Mouse (Mus musculus): ENCODE measurements around the gene Ptpro.

Ptpro gene

DNA sequence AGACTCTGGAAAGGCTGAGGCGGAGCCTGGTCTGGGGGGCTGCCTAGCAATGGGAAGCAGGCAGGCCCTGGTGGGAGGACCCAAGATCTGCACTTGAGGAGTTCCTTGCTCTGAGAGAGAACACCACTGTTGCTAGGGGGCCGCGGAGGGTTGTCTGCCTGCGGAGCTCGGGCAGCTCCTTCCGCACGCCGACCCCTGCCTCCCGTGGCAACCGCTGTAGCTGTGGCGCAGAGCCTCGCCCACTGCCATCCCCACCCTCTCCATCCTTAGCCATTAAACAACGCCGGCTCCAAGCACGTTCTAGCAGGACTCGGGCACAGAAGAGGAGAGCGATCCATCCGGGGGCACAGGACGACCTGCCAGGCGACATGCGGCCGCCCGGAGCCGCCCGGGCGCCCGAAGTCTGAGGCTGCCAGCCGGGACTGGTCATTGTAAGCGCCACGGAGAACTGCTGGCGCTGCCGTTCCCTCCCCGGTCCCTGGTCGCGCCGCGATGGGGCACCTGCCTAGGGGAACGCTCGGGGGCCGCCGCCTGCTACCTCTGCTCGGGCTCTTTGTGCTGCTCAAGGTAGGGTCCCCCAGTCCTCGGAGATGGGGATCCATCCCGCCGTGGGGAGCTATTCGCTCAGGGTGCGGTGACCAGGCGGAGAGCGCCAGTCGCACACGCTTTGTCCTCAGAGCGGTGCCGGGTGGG lies at the start of gene Ptpro:
TSS of gene Ptpro (plus strand) at position 126 of the 693 bp plus-strand sequence.
- DNase-seq (ENCODE audit: extremely low read depth, low read depth, low spot score) = no peak

DNA sequence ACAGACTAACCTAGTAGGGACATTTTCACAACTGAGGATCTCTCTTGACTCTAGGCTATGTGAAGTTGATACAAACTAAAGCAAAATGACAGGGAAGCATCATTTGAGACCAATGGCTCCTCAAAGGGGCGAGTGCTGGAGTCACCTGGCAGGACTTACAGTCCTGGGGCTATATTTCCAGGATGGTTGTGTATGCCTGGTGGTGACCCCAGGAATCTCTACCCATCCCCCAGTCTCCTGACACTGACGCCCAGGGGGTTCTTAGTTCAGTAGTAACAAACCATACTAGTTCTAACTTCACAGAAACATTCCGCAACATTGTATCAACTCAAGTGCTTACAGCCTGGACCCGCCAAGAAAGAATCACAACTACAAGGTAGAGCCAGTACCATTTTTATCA lies 49.5 kb upstream of the Ptpro start:
- DNase-seq (ENCODE audit: extremely low read depth, low read depth, low spot score) = no peak

- DNase-seq (ENCODE audit: extremely low read depth, low read depth, low spot score) = no peak
Measured at GRCm38 (mm10) chr6:137205662-137206400, 46.3 kb upstream of the Ptpro start.

DNA sequence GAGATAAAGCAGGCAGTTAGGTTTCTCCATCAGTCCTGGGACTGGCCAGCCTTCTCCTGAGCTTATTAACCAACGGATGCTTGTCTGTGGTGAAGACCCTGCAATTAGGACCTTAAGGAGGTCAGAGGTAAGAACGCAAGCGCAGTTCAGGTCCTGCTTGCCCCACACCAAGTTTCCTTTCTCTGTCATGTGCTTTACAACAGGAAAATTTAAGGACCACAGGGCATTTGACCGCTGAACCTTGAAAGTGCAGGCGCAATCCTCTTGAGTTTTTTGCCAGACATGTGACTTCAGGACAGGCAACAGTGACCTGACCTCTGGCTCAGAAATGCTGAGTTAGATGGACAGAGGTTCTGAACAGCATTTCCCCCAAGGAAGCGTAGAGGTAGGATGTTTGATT lies 45.0 kb upstream of the Ptpro start:
- no peak for DNase-seq (ENCODE audit: extremely low read depth, low read depth, low spot score)

GRCm38 (mm10) chr6:137209992-137210391 lies 42.1 kb upstream of the Ptpro start:
- no peak for DNase-seq (ENCODE audit: extremely low read depth, low read depth, low spot score)

- DNase-seq (ENCODE audit: extremely low read depth, low read depth, low spot score) = no peak
Measured at GRCm38 (mm10) chr6:137210991-137211390, 41.1 kb upstream of the Ptpro start.

DNA sequence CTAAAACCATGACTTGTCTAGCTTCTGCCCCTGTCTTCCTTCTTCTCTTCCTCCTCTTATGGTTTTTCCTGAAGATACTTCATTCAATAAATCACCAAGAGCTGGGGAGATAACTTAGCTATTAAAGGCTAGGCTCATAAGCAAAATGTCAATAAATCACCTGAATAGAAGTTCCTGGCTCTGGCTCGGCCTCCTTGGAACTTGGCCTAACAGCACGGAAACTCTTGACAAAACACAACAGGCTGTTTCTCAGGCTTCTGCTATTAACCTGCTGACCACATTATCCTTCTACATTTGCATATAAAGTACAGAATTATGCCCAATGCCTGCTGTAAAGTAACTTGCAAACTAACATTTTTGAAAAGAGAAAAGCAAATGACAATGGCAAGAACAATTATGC lies 40.7 kb upstream of the Ptpro start:
- DNase-seq (ENCODE audit: extremely low read depth, low read depth, low spot score) = no peak

DNA sequence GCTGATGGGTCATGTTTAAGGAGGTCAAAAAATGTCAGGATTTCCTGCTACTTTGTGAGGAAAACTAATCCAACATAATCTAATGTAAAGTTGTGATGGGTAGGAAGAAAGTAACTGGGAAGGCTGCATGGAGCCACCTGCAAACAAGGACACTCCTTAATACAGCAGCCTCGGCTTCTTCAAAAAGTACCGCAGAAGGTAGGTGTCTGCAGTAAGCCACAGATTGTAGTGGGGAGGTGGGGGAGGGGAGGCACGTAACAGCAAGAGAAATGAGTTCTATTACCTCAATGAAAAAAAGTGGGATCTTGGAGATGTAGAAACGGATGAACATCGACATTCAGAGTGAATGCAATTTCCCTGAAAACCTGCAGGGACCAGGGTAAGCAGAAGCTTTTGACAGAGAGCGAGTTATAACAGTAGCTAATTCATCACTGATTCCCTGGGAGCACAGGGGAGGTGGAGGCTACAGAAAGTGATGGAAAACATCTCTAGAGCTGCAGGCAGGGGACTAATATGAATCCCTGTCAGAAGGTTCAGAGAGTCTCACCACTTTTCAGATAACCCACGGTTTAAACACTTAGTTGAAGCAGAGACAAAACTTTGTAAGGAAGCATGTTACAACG lies 34.2 kb upstream of the Ptpro start:
- no peak for DNase-seq (ENCODE audit: extremely low read depth, low read depth, low spot score)

GRCm38 (mm10) chr6:137252887-137253242 lies 746 bp downstream of the Ptpro start:
- no peak for DNase-seq (ENCODE audit: extremely low read depth, low read depth, low spot score)

DNA sequence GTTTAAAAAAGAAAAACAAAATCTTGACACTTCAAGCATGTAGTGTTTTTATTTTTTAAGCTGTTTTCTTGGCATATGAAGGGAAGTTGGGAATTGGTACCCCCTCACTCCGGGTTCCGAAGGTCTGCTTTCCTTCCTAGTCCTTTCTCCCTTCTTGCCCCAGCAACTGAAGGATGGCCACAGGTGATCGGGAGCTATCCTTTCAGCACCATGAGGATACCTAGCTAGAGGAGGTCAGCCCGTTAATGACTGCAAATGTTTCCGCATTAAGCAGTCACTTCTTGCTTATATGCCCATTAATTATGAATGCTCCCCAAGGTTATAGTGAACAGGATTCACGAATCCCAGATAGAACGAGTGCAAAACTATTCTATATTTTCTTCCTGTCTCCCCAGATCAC lies 1.3 kb downstream of the Ptpro start:
- DNase-seq (ENCODE audit: extremely low read depth, low read depth, low spot score) = no peak

DNA sequence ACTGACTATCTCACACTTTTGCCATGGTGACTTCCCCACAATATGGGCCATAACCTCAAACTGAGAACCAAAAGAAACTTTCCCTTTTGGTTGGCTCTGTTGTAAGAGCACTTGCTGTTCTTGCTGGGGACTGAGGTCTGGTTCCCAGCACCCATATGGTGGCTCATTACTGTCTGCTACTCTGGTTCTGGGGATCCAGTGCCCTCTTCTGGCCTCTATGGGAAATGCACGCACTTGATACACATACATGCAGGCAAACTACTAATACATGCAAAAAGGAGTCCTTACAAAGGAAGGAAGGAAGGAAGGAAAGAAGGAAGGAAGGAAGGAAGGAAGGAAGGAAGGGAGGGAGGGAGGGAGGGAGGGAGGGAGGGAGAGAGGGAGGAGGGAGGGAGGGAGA lies 8.9 kb downstream of the Ptpro start:
- no peak for DNase-seq (ENCODE audit: extremely low read depth, low read depth, low spot score)

DNA sequence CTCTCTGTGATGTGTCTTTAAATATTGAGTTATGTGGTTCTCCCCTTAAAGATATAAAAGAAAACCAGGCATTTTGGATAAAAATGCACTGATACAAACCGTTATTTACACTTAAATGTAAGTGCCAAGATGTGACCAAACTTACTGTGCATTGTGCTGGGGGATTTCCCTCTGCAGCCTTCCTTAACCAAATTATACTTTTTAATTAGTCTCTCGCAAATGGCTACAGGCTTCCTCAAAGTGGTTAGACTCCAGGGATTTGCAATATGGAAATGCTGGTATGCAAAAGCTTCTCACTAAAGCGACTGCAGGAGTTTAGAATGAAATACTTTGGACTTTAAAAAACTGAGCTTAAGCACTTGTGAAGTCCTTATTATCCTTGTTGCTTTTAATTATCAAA lies 10.0 kb downstream of the Ptpro start:
- DNase-seq (ENCODE audit: extremely low read depth, low read depth, low spot score) = no peak

- DNase-seq (ENCODE audit: extremely low read depth, low read depth, low spot score) = no peak
Measured at GRCm38 (mm10) chr6:137268019-137268418, 15.9 kb downstream of the Ptpro start.

DNA sequence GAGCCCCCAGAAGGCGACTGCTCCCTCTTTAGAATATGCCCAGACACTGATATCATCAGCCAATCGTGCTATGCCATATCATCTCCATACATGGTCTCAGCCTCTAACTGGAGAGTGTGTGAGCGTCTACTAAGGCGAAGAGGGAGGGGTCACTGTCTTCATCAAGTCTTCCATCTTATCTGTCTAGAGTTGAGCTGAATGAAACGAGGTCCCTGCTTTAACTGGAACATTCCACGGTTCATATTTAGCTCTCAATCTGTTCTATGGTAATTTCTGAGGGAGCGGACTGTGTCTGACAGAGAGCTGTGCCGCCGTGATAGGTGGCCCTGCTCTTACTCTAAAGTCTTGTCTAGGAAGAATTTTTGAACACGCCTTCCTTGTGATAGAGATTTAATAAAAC lies 16.5 kb downstream of the Ptpro start:
- no peak for DNase-seq (ENCODE audit: extremely low read depth, low read depth, low spot score)

DNA sequence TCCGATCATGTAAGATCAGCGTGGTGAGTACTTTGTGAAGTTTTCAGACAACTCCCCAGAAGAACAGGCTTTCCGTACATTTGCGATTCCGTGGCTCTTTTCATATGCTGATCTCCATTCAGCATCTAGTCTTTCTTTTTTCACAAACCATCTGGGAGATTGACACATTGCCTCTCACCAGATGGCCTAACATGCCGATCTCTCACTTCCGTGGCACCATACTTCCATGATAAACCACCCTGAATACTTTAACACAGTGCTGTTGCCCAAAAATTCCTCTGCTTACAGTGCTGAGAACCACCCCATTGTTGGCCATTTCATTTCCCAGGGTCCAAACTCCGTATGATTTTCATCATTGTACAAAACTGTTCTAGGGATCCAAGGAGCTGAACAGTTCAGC lies 20.4 kb downstream of the Ptpro start:
- DNase-seq (ENCODE audit: extremely low read depth, low read depth, low spot score) = no peak

DNA sequence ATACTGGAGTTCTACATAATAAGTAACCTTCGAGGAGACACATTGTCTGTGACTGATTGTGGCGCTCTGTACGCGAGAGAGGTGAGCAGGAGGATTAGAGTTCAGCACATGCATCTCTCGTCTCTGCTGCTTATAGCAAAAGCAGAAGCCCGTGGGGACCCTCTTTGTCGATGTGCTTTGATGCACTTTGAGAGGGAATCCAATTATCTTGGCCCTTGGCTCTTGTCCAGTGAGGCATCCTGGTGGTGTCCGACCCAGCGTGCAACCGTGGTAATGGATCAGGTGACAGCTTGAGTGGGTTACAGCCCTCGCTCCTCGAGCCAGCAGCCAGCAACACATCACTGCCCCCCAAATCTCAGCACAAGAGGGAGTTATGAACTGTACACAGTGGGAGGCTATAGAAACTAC lies 25.5 kb downstream of the Ptpro start:
- no peak for DNase-seq (ENCODE audit: extremely low read depth, low read depth, low spot score)

DNA sequence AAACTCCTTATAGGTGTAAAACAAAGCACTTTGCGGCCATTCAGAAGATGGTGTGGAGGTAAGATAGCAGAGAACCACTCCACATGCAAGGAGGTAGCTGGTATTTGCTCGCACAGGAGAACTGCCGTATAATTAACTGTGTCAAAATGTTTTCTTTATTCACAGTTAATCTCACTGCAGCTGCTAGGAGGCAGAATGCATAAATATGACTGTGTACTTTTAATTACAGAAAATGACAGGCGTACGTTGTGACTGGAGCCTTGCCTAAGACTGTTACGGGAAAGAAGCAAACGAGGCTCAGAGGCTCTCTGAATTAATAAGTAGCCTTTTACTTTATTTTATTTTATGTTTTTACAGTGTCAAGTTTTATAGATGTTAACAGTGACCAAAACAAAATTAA lies 27.5 kb downstream of the Ptpro start:
- DNase-seq (ENCODE audit: extremely low read depth, low read depth, low spot score) = no peak

GRCm38 (mm10) chr6:137281541-137282049 lies 29.5 kb downstream of the Ptpro start:
- no peak for DNase-seq (ENCODE audit: extremely low read depth, low read depth, low spot score)

- DNase-seq (ENCODE audit: extremely low read depth, low read depth, low spot score) = no peak
Measured at GRCm38 (mm10) chr6:137282050-137282449, 29.9 kb downstream of the Ptpro start.

- no peak for DNase-seq (ENCODE audit: extremely low read depth, low read depth, low spot score)
Measured at GRCm38 (mm10) chr6:137286376-137286775, 34.3 kb downstream of the Ptpro start.

- no peak for DNase-seq (ENCODE audit: extremely low read depth, low read depth, low spot score)
Measured at GRCm38 (mm10) chr6:137287788-137288187, 35.7 kb downstream of the Ptpro start.

DNA sequence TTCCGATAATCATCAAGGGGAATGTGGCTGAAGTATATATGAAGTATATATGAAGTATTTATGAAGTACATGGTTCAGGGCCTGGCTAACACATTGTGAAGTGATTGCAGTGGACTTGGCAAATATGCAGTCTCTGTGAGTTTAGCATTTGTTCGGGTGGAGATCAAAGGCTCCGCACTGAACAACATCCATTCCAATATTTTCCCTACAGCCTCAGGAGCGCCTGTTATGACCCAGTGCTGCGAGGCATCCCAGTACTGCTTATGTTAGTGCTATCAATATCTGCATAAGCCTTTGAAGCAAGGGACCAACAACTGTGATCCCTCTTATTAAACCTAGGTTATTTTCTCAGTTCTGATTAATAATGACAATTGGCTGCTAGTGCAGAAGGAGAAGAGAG lies 36.1 kb downstream of the Ptpro start:
- no peak for DNase-seq (ENCODE audit: extremely low read depth, low read depth, low spot score)

Measured in fat pad, adult 2 months (tissue).